12 mouse cellular contexts compared by ENCODE assay signal in the genomic region with DNA sequence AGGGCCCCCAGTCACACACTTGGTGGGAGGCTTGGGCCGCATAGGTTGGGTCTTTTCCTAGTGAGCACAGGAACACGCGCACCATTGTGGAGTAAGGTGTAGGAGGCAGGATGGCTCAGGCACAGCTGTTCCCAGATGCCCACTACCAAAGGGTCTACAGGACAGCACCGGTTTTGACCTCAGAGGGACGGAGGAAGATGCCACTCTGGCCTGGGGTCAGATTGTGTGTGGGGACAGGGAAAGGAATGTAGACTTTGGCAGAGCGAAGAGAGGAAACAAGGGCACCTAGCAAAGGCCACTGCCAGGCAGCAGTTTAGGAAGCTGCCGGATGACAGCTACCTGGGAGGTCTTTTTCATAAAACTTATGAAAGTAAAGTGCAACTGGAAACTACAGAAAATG.
"Had no signal": no experiment of that assay in that cellular context is flagged by ENCODE, and none has a peak within 500 bp of the region (broad histone marks: within the 10 kb centered on the region; RNA-seq: fewer than 3 reads in every experiment).

No protein-coding gene starts in this region.

- H3K4me3 ChIP-seq: layer of hippocampus, adult 2 months; limb, embryonic 10.5 days; limb, embryonic 13.5 days; midbrain, embryonic 12.5 days; midbrain, embryonic 15.5 days; neural tube, embryonic 13.5 days had no signal

- H3K9ac ChIP-seq: limb, embryonic 13.5 days; liver, embryonic 14.5 days; liver, postnatal 0 days; lung, embryonic 14.5 days; midbrain, embryonic 12.5 days; midbrain, embryonic 15.5 days; neural tube, embryonic 13.5 days had no signal

- H3K27ac ChIP-seq: layer of hippocampus, adult 2 months; limb, embryonic 10.5 days; limb, embryonic 13.5 days; liver, embryonic 14.5 days; macrophage; midbrain, embryonic 12.5 days; midbrain, embryonic 15.5 days; neural tube, embryonic 13.5 days had no signal

- H3K36me3 ChIP-seq: limb, embryonic 10.5 days; limb, embryonic 13.5 days; midbrain, embryonic 12.5 days; midbrain, embryonic 15.5 days; neural tube, embryonic 13.5 days had no signal

- H3K27me3 ChIP-seq: limb, embryonic 13.5 days; midbrain, embryonic 12.5 days; midbrain, embryonic 15.5 days; neural tube, embryonic 13.5 days had no signal

- ATAC-seq: liver, postnatal 0 days; lung, postnatal 0 days; midbrain, embryonic 15.5 days had no signal

- H3K4me1 ChIP-seq: midbrain, embryonic 12.5 days; midbrain, embryonic 15.5 days had no signal

- H3K9me3 ChIP-seq: limb, embryonic 10.5 days; limb, embryonic 13.5 days; midbrain, embryonic 12.5 days; midbrain, embryonic 15.5 days; neural tube, embryonic 13.5 days had no signal

- DNase-seq: thymus, adult 18-20 months had no signal

- H3K4me2 ChIP-seq: limb, embryonic 13.5 days; lung, embryonic 14.5 days; midbrain, embryonic 12.5 days; midbrain, embryonic 15.5 days; neural tube, embryonic 13.5 days had no signal
